Mouse (Mus musculus) brain, embryonic 14.5 days (tissue): Measurements from ENCODE around the gene Dapk1. TPM values are rescaled to one million over a fixed set of nuclear protein-coding genes. Genes with fewer than 3 reads are reported as not detected.

Experiments used
- DNase-seq: peaks from one replicate; pipeline ENCODE4 v3.0.0-alpha.2; 2011; ENCODE audit warnings: low read depth
- CTCF ChIP-seq: fragments of 200-500 bp; IDR thresholded peaks from 2 replicates; pipeline ENCODE4 v1.5.1; 2012; ENCODE audit warnings: inconsistent platforms, mild to moderate bottlenecking, moderate library complexity, borderline replicate concordance; ENCODE audit not compliant: insufficient read depth, insufficient read length; ENCODE audit errors: extremely low read depth
- POLR2A ChIP-seq: fragments of 200-500 bp; IDR thresholded peaks from 2 replicates; pipeline ENCODE4 v1.6.1; 2012; ENCODE audit warnings: mild to moderate bottlenecking, inconsistent platforms, borderline replicate concordance; ENCODE audit not compliant: poor library complexity, insufficient read depth, insufficient read length, severe bottlenecking; ENCODE audit errors: extremely low read depth
- polyA plus RNA-seq: library from polyadenylated mRNA; depleted of rRNA; stranded (reverse); fragments of >200 nt; gene quantifications from 2 replicates; pipeline ENCODE4 v1.2.3, GENCODE M21; 2012

The Dapk1 gene
- polyA plus RNA-seq, 1 experiment = 107 TPM

- DNase-seq = no peak
- TF ChIP-seq CTCF = no peak
- TF ChIP-seq POLR2A = no peak
Observed at GRCm38 (mm10) chr13:60686024-60686663, 84.4 kb downstream of the Dapk1 start.

GRCm38 (mm10) chr13:60686967-60687366 is 85.2 kb downstream of the Dapk1 start:
- peak; percentile 61 for DNase-seq
- no peak for TF ChIP-seq POLR2A

GRCm38 (mm10) chr13:60687462-60687861 is 85.7 kb downstream of the Dapk1 start:
- no peak for DNase-seq
- TF ChIP-seq POLR2A (no peak), CTCF (no peak)

GRCm38 (mm10) chr13:60687891-60688290 is 86.1 kb downstream of the Dapk1 start:
- DNase-seq = no peak
- TF ChIP-seq CTCF (no peak), POLR2A (no peak)

- DNase-seq = no peak
- no peak for TF ChIP-seq CTCF
- no peak for TF ChIP-seq POLR2A
Observed at GRCm38 (mm10) chr13:60690921-60691320, 89.2 kb downstream of the Dapk1 start.

GRCm38 (mm10) chr13:60691940-60692339 is 90.2 kb downstream of the Dapk1 start:
- no peak for TF ChIP-seq POLR2A
- no peak for TF ChIP-seq CTCF
- DNase-seq = no peak

GRCm38 (mm10) chr13:60695186-60695980 is 93.6 kb downstream of the Dapk1 start:
- TF ChIP-seq CTCF = no peak
- TF ChIP-seq POLR2A = no peak
- DNase-seq = no peak

GRCm38 (mm10) chr13:60696323-60696722 is 94.6 kb downstream of the Dapk1 start:
- DNase-seq = no peak

GRCm38 (mm10) chr13:60696741-60697140 is 95.0 kb downstream of the Dapk1 start:
- DNase-seq = peak; percentile 75
- TF ChIP-seq POLR2A (no peak), CTCF (no peak)

More at GRCm38 (mm10) chr13:60696323-60696722, 94.6 kb downstream of the Dapk1 start:
- TF ChIP-seq POLR2A = no peak
- no peak for TF ChIP-seq CTCF

GRCm38 (mm10) chr13:60698021-60698420 is 96.3 kb downstream of the Dapk1 start:
- no peak for DNase-seq
- TF ChIP-seq POLR2A = no peak
- no peak for TF ChIP-seq CTCF

GRCm38 (mm10) chr13:60701671-60702171 is 100.0 kb downstream of the Dapk1 start:
- no peak for DNase-seq
- TF ChIP-seq CTCF = no peak
- no peak for TF ChIP-seq POLR2A

GRCm38 (mm10) chr13:60707541-60708468 is 106.1 kb downstream of the Dapk1 start:
- no peak for TF ChIP-seq POLR2A
- no peak for TF ChIP-seq CTCF
- peak; percentile 75 for DNase-seq
